Mouse (Mus musculus) adrenal gland, postnatal 4 days (tissue): ENCODE measurements around the gene Cd27. TPM values are rescaled to one million over a fixed set of nuclear protein-coding genes. Genes with fewer than 3 reads are reported as not detected.

ENCODE experiments used
- DNase-seq, 2 experiments: peaks; one replicate each; pipeline ENCODE4 v3.0.0; 2021 to 2022; ENCODE audit warnings: low spot score in 2 of 2, mixed read lengths in 2 of 2
- microRNA-seq: library from miRNA; unstranded; fragments of <30 nt; microRNA quantifications from one replicate; pipeline ENCODE4 v1.2.0, GENCODE M21; 2021
- total RNA-seq, 2 experiments: library from RNA; stranded (reverse); gene quantifications; 2 replicates each; pipeline ENCODE4 v1.2.3; 2021

The Cd27 gene
- total RNA-seq, 2 experiments from 2014 or later: 0.36 to 0.68 TPM

- peak; percentile 65 to 84 for DNase-seq
Measured at GRCm38 (mm10) chr6:125215148-125215954, 21.5 kb downstream of the Cd27 start, which contains the start of gene Vamp1. Gene Vamp1, plus strand, starts transcription at chr6:125215551.

DNA sequence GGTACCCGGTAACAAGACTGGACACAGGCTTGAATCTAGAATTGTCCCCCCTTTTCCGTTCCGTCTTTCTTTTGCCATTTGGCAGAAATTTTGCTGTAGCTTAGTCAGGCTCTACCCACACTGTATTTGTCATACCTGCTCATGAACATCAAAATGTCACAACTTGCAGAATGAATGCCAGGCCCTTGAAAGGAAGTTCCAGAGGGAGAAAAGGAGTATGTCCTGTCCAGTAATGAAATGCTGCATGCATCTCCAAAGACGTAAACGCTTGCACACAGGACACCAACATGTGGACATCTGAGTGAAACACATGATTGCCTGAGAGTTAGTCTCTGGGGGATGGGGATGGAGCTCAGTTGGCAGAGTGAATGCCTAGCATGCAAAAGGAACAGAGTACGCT is 23.1 kb downstream of the Cd27 start:
- no peak for DNase-seq

DNA sequence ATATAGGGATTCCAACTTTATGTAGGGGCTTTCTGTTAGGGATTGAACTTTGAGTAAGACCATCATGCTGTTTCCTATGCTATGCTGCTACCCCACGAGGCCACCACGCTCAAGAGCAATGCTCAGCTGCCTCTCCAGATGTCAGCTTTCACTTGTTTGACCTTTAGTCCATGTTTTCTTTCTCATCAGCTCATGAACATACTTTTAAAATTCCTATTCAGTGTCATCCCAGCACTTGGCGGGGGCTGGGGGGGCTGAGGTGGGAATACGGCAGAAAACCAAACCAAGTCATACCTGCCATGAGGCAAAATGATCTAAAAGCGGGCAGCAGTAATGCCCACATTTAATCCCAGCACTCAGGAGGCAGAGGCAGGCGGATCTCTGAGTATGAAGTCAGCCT is 23.7 kb downstream of the Cd27 start:
- no peak for DNase-seq

DNA sequence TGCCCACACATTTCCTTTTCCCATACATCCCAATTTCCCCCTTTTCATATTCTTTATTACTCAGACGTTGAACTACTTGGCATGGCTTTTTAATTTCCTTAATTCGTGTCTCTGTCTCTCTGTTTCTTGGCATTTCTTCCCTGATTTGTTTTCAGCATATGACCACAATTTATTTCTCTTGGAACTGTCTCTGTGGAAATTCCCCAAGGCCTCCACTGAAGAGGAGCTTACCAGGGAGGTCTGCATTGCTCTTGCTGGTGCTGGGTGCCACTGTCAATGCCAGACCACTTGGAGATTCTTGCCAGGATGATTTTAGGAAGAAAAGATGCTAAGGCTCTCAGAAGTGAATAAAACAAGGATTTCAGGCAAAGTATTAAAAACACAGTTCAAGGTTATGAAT is 24.2 kb downstream of the Cd27 start:
- no peak for DNase-seq

- DNase-seq: no peak
Measured at GRCm38 (mm10) chr6:125210436-125210835, 26.4 kb downstream of the Cd27 start.

GRCm38 (mm10) chr6:125197166-125197565 is 39.6 kb downstream of the Cd27 start:
- no peak for DNase-seq

- no peak for DNase-seq
Measured at GRCm38 (mm10) chr6:125196301-125196700, 40.5 kb downstream of the Cd27 start.

GRCm38 (mm10) chr6:125195541-125196075 is 41.2 kb downstream of the Cd27 start:
- no peak for DNase-seq

GRCm38 (mm10) chr6:125193390-125193789 is 43.4 kb downstream of the Cd27 start:
- no peak for DNase-seq

DNA sequence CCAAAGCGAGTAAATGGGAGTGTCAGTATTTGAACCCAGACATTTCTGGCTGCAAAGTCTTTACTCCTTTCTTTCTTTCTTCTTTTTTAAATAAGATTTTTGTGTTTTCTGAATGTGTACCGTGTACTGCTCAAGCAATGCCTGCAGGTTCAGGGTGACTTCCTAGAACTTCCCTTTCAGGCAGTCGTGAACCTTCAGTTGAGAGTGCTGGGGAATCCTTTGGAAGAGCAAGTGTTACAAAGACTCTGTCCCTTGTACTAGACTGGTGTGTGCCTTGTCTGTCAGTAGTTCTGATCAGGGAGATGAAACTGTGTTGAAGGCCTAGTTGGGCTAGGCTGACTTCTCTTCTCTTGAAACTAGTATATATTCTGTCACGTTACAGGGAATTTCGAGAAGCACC is 44.0 kb downstream of the Cd27 start:
- no peak for DNase-seq

GRCm38 (mm10) chr6:125192016-125192714 is 44.6 kb downstream of the Cd27 start:
- peak; percentile 66 to 88 for DNase-seq

DNA sequence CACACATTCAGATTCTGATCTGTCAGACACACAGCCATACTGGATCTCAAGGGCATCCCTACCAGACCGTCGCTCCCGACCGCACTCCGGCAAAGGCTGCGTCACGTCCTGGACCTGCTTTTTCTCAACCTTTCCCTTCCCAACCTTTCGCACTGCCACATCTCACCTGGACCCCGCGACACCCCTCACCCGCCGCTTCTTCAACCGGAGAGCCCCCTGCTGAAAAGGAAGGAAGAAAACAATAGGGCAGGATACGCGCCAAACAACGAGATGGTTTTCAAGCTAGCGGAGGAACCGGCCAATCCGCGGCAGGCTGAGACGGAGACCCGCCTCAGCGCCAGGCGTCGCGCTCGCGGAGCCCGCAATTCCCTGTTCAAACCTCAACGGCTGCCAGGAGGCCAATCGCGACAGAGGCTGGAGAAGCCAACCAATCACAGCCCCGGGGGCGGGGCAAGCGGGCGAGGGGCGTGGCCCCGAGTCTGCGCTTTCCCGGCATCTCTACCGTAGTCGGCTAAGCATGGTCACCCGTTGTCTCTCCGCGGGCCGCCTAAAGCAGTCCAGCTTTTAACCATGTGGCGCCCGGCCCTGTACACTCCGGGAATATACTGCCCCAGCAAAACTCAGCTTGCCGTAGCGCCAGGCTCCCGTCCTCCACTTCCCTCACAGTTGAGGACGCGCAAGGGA is 45.3 kb downstream of the Cd27 start, which contains the start of the genes Ncapd2 and Mrpl51:
Ncapd2 (minus strand) TSS at position 370 of the 684 bp plus-strand sequence.
Mrpl51 (plus strand) TSS at position 470 of the 684 bp plus-strand sequence.
- DNase-seq: peak; percentile 93 to 95

DNA sequence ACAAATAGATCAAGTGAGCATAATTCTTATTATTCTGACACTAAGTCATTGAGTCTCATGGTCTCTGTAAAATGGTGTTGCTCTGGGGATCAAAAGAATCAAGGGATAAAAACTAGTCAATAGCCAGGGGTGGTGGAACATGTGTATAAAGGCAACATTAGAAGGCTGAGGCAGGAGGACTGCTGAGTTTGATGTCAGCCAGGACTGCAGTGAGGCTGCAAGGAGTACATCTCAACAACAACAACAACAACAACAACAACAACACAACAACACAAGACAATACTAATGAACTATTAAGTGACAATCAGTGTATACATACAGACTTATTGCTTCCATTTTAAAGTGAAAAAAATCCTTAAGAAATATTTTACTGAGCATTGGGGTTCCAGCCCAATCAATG is 46.0 kb downstream of the Cd27 start:
- no peak for DNase-seq

GRCm38 (mm10) chr6:125186203-125186602 is 50.6 kb downstream of the Cd27 start:
- DNase-seq: no peak

Small RNA genes within 50 kb of the gene (microRNA-seq; reads per million reads assigned to microRNA genes)
- gene Mir3098 (1.1 reads per million), gene Mir8113 (not detected)

Other genes with a start within 250 kb of the Cd27 start
- 10 to 100 TPM in 1 of 2 experiments, 1 to 10 TPM in 1; 6.2 to 11.1 TPM for gene Pianp, start 240.3 kb downstream of the Cd27 start, total RNA-seq
- 10 to 100 TPM; 60.6 to 67.6 TPM for gene Zfp384, start 227.9 kb downstream of the Cd27 start, total RNA-seq
- gene Ing4, start 197.2 kb downstream of the Cd27 start, total RNA-seq: 100 to 1,000 TPM; 118 TPM
- gene Acrbp, start 187.3 kb downstream of the Cd27 start, total RNA-seq: 1 to 10 TPM; 7.3 to 8.0 TPM
- 1 to 10 TPM in 1 of 2 experiments, under 1 TPM in 1; 0.84 to 1.0 TPM for gene Lpar5, start 169.1 kb downstream of the Cd27 start, total RNA-seq
- gene Chd4, start 141.0 kb downstream of the Cd27 start, total RNA-seq: 100 to 1,000 TPM; 227 to 264 TPM
- 10 to 100 TPM; 36.5 to 36.8 TPM for gene Nop2, start 105.1 kb downstream of the Cd27 start, total RNA-seq
- 10 to 100 TPM; 42.7 to 49.9 TPM for gene Iffo1, start 91.8 kb downstream of the Cd27 start, total RNA-seq
- gene Gapdh, start 70.5 kb downstream of the Cd27 start, total RNA-seq: 1,000 to 10,000 TPM; 1,146 to 1,218 TPM
- gene Ncapd2, start 45.3 kb downstream of the Cd27 start, total RNA-seq: 100 to 1,000 TPM in 1 of 2 experiments, 10 to 100 TPM in 1; 95.5 to 107 TPM
- 100 to 1,000 TPM; 155 to 168 TPM for gene Mrpl51, start 45.2 kb downstream of the Cd27 start, total RNA-seq
- 10 to 100 TPM; 42.5 to 44.0 TPM for gene Vamp1, start 21.5 kb downstream of the Cd27 start, total RNA-seq
- gene Tapbpl, start 5.2 kb downstream of the Cd27 start, total RNA-seq: 10 to 100 TPM; 10.2 to 11.3 TPM
- not detected for gene Tuba3a, start 49.0 kb upstream of the Cd27 start, total RNA-seq
- gene Ltbr, start 76.9 kb upstream of the Cd27 start, total RNA-seq: 10 to 100 TPM; 88.9 to 89.8 TPM
- 1 to 10 TPM; 1.7 to 4.5 TPM for gene Scnn1a, start 83.6 kb upstream of the Cd27 start, total RNA-seq
- gene Tnfrsf1a, start 112.4 kb upstream of the Cd27 start, total RNA-seq: 100 to 1,000 TPM; 219 to 241 TPM
- gene Plekhg6, start 143.8 kb upstream of the Cd27 start, total RNA-seq: under 1 TPM; 0.59 to 0.62 TPM